Mouse (Mus musculus): ENCODE measurements around the gene Clrn1. TPM values are rescaled to one million over a fixed set of nuclear protein-coding genes. Genes with fewer than 3 reads are reported as not detected.

The Clrn1 gene
- total and polyA plus RNA-seq, 3 experiments, result not detected

DNA sequence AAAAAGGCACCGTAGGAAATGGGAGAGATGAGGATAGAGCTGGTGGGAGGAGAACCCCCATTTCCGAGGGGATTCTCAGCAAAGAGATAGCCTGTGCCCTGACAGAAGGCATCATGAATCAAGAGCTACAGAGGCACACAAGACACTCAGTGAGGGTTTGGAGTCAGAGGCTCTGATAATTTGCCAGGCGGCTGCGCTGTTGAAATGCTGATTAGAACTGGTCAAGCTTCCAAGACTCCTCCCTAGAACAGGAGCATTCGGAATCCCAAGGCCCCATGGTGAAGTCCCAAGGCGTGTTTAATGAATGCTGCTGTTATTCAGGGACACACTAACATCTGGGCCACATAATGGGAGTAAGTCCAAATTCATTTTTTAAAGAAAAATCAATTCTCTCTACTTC lies 67.8 kb downstream of the Clrn1 start:
- no peaks in the 10 kb centered on the region for H3K4me1 ChIP-seq (ENCODE audit: control insufficient read depth in 1 of 2, insufficient read depth in 2 of 2)
- dilution Hi-C loops (cut with MboI; ENCODE audit: extremely low pct_ligation_motif_present, extremely low pct_unique_long_range_greater_than_20kb, low sequenced_read_pairs) (no loop called here), in situ Hi-C loops (cut with MboI; ENCODE audit: low pct_ligation_motif_present, low pct_unique_long_range_greater_than_20kb, low sequenced_read_pairs) (no loop called here)
- no peaks in the 10 kb centered on the region for H3K9me3 ChIP-seq (replicated peaks; ENCODE audit: low read length)
- DNase-seq (ENCODE audit: extremely low read depth), result no peak
- no peak overlapping the region for H3K4me3 ChIP-seq (replicated peaks in 1 of 3; ENCODE audit: low read depth in 2 of 3, low read length in 2 of 3, poor library complexity in 1 of 3)
- no peak overlapping the region for H3K27ac ChIP-seq (ENCODE audit: insufficient read depth, low read depth)
- H3K27me3 ChIP-seq (replicated peaks), result no peaks in the 10 kb centered on the region
- no peak overlapping the region for H3K4me2 ChIP-seq (ENCODE audit: insufficient read depth, low read depth, poor library complexity, severe bottlenecking)
- no peaks in the 10 kb centered on the region for H3K79me2 ChIP-seq (replicated peaks; ENCODE audit: control insufficient read depth, extremely low read depth, insufficient read depth, poor library complexity, severe bottlenecking)
- no peak for TF ChIP-seq USF1 (IDR thresholded peaks at IDR 0.05; ENCODE audit: low read depth, low read length)
- no peak for TF ChIP-seq MAX (IDR thresholded peaks at IDR 0.05; ENCODE audit: low read length)
- no peak for TF ChIP-seq POLR2AphosphoS2 (IDR thresholded peaks at IDR 0.05; ENCODE audit: low read depth, low read length)
- no peak for TF ChIP-seq MXI1 (IDR thresholded peaks at IDR 0.05; ENCODE audit: low read depth, low read length)
- no peak for TF ChIP-seq IRF4 (IDR thresholded peaks at IDR 0.05; ENCODE audit: low read depth, low read length)
- TF ChIP-seq MEF2A (IDR thresholded peaks at IDR 0.05; ENCODE audit: borderline replicate concordance, low read depth, low read length), result no peak
- TF ChIP-seq SIN3A (IDR thresholded peaks at IDR 0.05; ENCODE audit: low read length), result no peak
- TF ChIP-seq ZNF384 (IDR thresholded peaks at IDR 0.05; ENCODE audit: low read depth, low read length), result no peak
- no peak for TF ChIP-seq BHLHE40 (IDR thresholded peaks at IDR 0.05; ENCODE audit: low read depth, low read length)
- TF ChIP-seq JUND (conservative IDR thresholded peaks at IDR 0.05; ENCODE audit: low read depth, low read length), result no peak
- no peak for TF ChIP-seq GABPA (IDR thresholded peaks at IDR 0.05; ENCODE audit: insufficient replicate concordance, low read depth, low read length)
- no peak for TF ChIP-seq HCFC1 (IDR thresholded peaks at IDR 0.05; ENCODE audit: low read depth, low read length)
- TF ChIP-seq ELF1 (IDR thresholded peaks at IDR 0.05; ENCODE audit: low read depth, low read length), result no peak
- no peak for TF ChIP-seq SMC3 (IDR thresholded peaks at IDR 0.05; ENCODE audit: low read depth, low read length)
- no peak for TF ChIP-seq UBTF (IDR thresholded peaks at IDR 0.05; ENCODE audit: low read depth, low read length)
- no peak for TF ChIP-seq E2F4 (IDR thresholded peaks at IDR 0.05; ENCODE audit: insufficient replicate concordance, low read depth, low read length)
- no peak for TF ChIP-seq TBP (conservative IDR thresholded peaks at IDR 0.05; ENCODE audit: low read depth, low read length)
- TF ChIP-seq PAX5 (IDR thresholded peaks at IDR 0.05; ENCODE audit: low read length), result no peak
- no peak for TF ChIP-seq USF2 (conservative IDR thresholded peaks at IDR 0.05; ENCODE audit: low read depth, low read length)
- no peaks in the 10 kb centered on the region for H3K36me3 ChIP-seq (replicated peaks in 1 of 2; ENCODE audit: control insufficient read depth in 1 of 2, insufficient read depth in 1 of 2, low read length in 1 of 2)
- no peak overlapping the region for H3K9ac ChIP-seq (ENCODE audit: insufficient read depth, low read depth)

DNA sequence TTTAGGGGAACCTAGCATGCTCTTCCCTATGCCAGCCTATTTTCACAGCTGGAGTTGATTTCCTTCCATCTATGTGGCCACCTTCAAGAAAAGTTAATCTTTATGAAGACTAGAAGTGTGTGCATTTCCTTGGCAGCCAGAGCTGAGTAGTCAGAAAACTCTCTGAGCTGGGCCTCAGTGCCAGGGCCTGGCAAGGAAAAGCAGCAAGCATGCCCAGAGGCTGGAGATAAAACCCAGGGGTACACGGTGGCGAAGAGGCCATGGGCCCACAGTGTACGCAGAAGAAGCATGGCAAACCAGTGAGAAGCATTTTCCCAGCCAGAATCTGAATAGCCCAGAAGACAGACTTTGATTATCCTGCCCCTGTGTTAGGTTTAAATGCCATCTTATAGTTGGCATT lies 70.9 kb downstream of the Clrn1 start:
- no peak for DNase-seq (ENCODE audit: extremely low read depth)
- in situ Hi-C loops (cut with MboI; ENCODE audit: low pct_ligation_motif_present, low pct_unique_long_range_greater_than_20kb, low sequenced_read_pairs) (no loop called here), dilution Hi-C loops (cut with MboI; ENCODE audit: extremely low pct_ligation_motif_present, extremely low pct_unique_long_range_greater_than_20kb, low sequenced_read_pairs) (no loop called here)
- H3K9ac ChIP-seq (ENCODE audit: insufficient read depth, low read depth), result no peak overlapping the region
- no peaks in the 10 kb centered on the region for H3K27me3 ChIP-seq (replicated peaks)
- no peaks in the 10 kb centered on the region for H3K79me2 ChIP-seq (replicated peaks; ENCODE audit: control insufficient read depth, extremely low read depth, insufficient read depth, poor library complexity, severe bottlenecking)
- no peak overlapping the region for H3K27ac ChIP-seq (ENCODE audit: insufficient read depth, low read depth)
- H3K9me3 ChIP-seq (replicated peaks; ENCODE audit: low read length), result no peaks in the 10 kb centered on the region
- no peaks in the 10 kb centered on the region for H3K4me1 ChIP-seq (ENCODE audit: control insufficient read depth in 1 of 2, insufficient read depth in 2 of 2)
- no peak overlapping the region for H3K4me2 ChIP-seq (ENCODE audit: insufficient read depth, low read depth, poor library complexity, severe bottlenecking)
- no peaks in the 10 kb centered on the region for H3K36me3 ChIP-seq (replicated peaks in 1 of 2; ENCODE audit: control insufficient read depth in 1 of 2, insufficient read depth in 1 of 2, low read length in 1 of 2)
- TF ChIP-seq SMC3 (IDR thresholded peaks at IDR 0.05; ENCODE audit: low read depth, low read length) (no peak), MAFK (IDR thresholded peaks at IDR 0.05; ENCODE audit: insufficient replicate concordance, low read length) (no peak), HCFC1 (IDR thresholded peaks at IDR 0.05; ENCODE audit: low read depth, low read length) (no peak), JUN (IDR thresholded peaks at IDR 0.05; ENCODE audit: insufficient read depth, low read depth, low read length) (no peak), POLR2A (IDR thresholded peaks at IDR 0.05; ENCODE audit: low read depth, low read length) (no peak), ZNF384 (IDR thresholded peaks at IDR 0.05; ENCODE audit: low read depth, low read length) (no peak), MXI1 (IDR thresholded peaks at IDR 0.05; ENCODE audit: low read depth, low read length) (no peak)
- H3K4me3 ChIP-seq (replicated peaks in 1 of 3; ENCODE audit: low read depth in 2 of 3, low read length in 2 of 3, poor library complexity in 1 of 3), result no peak overlapping the region
